Mouse (Mus musculus) adipocyte (in vitro differentiated cells): Measurements from ENCODE around the gene Sap25.
A peak's percentile ranks its signal among the peaks of the same experiment; 100 is the strongest.

ENCODE experiments used
- DNase-seq: peaks from one replicate; pipeline ENCODE4 v3.0.0-alpha.2; 2016; ENCODE audit warnings: low spot score

Sap25 gene

DNA sequence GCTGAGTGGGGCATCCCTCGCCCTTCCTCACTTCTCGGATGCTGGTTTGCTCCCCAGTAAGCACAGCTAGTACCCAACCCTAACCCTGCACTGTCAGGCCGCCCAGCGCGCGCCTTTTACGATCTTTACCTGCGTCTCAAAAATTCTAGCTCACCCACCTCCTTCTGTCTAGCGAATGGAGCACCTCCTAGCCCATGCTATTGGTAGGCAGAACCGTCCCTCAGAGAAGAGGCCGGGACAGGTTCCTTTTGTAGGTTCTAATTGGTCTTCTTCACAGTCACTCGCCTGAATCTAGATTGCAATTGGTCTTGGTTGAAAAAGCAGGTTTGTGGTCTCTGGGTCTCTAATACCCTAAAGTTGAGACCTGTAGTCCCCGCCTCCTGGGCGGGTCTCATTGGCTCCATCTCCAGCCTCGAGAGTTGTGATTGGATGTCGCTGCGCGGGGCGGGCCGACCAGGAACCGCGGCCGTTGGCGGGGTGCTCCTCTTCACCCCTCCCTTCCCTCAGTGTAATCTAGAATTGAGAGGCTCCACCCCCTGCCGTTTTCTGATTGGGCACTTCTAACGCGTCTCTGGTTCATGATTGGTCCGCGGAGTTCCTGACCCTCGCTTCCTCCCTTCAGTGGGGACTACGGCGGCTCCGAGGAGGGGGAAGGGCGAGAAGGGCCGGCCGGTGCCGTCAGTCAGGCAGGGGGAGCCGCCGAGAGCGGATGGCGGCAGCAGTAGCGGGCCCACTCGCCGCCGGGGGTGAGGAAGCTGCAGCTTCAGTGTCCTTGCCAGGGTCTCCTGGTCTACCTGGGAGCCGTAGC lies 12.4 kb upstream of the Sap25 start, which contains the start of the genes Fbxo24, Lrch4 and Gm20605:
Fbxo24 (minus strand) TSS at position 505 of the 808 bp plus-strand sequence.
Lrch4 (plus strand) TSS at position 624 of the 808 bp plus-strand sequence.
Gm20605 (plus strand) TSS at position 678 of the 808 bp plus-strand sequence.
- peak; percentile 100 for DNase-seq

GRCm38 (mm10) chr5:137629306-137629721 lies 11.8 kb upstream of the Sap25 start:
- no peak for DNase-seq

GRCm38 (mm10) chr5:137629906-137630545 lies 11.1 kb upstream of the Sap25 start:
- no peak for DNase-seq

- peak; percentile 28 for DNase-seq
Measured at GRCm38 (mm10) chr5:137630602-137631001, 10.5 kb upstream of the Sap25 start.

DNA sequence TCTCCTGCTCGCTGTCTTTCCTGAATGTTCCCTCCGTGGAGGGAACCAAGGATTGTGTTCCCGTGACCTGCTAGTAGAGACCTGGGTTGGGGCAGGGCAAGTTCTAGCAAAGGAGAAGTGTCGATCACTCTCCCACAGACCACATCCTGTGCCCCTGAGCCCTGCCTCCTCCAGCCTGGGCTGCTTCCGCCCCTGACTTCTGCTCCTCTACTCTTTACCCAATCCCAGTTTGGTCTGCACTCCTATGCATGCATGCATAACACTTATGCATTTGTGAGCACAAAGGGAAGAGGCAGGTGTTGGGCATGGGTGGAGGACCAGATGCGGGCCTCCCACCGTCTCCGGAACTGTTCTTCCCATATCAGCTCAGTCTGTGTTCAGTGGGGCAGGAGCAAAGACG lies 10.0 kb upstream of the Sap25 start:
- no peak for DNase-seq

- no peak for DNase-seq
Measured at GRCm38 (mm10) chr5:137631591-137631990, 9.5 kb upstream of the Sap25 start.

DNA sequence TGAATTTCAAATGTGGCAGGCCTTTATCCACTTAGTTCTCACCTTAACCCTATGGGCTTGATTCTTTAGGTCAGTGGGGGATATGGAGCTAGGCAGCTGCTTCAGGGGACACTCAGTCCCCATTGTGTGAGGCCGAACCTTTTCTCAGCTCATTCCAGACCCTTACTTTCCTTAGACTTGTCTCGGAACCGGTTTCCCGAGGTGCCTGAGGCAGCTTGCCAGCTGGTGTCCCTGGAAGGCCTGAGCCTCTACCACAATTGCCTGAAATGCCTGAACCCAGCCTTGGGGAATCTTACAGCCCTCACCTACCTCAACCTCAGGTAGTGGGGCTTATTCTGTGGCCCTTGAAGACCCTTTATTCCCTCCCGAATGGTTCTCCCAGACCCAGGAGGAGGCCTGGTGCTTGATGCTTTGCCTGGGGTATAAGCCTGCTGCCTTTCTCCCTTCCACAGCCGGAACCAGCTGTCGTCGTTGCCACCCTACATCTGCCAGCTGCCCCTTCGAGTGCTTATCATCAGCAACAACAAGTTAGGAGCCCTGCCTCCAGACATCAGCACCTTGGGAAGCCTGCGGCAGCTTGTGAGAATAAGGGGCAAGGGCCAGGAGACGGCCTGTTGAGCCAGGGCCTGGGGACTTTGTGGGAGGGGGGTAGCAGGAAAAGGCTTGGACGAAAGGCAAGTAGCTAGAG lies 7.6 kb upstream of the Sap25 start:
- no peak for DNase-seq

DNA sequence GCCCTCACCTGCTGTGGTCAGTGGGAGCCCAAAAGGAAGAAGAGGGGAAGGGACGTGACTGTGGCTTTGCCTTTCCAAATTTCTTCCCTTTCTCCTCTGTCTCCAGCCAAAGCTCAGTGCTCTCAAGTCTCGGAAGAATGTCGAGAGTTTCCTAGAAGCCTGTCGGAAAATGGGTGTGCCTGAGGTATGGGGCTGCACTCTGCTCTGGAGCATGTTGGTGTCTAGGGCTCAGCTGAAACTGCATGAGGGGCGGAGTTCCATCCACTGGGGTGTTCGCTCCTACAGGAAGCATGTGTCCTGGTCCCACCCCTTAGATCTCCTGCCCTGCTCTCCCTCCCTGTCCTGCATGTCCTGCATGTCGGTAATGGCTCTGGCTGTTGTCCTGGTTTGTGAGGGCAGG lies 1.7 kb upstream of the Sap25 start:
- DNase-seq, result no peak

DNA sequence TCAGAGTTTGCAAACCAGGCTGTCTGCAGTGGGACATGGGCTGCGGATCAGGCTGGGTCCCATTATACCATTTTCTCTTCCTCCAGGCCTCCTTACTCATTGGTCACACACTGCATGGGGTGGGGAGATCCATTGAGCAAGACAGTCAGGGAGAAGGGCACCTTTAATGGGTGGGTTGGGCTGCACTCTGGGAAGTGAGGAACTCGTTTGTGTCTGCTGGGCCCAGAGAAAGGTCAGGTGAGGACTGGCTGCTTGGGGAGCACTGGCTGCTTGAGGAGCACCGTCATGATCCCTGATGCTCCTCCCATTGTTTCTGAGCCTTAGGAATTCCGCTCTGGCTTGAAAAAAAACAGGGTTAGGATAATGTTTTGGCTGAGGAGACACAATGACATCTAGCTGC lies 1.8 kb downstream of the Sap25 start:
- no peak for DNase-seq

- no peak for DNase-seq
Measured at GRCm38 (mm10) chr5:137644484-137644883, 3.4 kb downstream of the Sap25 start.

GRCm38 (mm10) chr5:137645091-137645651 lies 4.0 kb downstream of the Sap25 start:
- DNase-seq, result no peak

DNA sequence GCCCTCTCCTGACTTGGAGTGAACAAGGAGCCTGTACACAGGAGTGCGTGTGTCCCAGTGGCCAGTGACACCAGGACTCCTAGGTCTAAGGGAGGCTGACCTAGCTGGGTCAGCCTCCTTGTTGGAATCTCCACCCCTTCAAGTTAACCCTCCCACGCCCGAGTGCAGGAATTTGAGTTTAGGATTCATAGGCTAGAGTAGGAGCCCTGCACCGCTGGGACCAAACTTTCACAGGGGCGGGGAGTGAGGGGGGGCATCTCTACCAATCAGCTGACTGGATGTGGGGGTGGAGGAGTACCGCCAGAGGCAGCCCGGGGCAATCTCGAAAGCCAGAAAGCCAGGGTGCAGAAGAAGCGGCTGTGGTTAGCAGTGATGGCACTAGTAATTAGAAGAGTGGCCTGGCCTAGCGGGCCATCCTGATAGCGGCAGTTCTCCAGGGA lies 4.5 kb downstream of the Sap25 start, which contains the start of gene Irs3:
Irs3 (minus strand) TSS at position 63 of the 440 bp plus-strand sequence.
- no peak for DNase-seq

GRCm38 (mm10) chr5:137647827-137648601 lies 6.9 kb downstream of the Sap25 start:
- no peak for DNase-seq

DNA sequence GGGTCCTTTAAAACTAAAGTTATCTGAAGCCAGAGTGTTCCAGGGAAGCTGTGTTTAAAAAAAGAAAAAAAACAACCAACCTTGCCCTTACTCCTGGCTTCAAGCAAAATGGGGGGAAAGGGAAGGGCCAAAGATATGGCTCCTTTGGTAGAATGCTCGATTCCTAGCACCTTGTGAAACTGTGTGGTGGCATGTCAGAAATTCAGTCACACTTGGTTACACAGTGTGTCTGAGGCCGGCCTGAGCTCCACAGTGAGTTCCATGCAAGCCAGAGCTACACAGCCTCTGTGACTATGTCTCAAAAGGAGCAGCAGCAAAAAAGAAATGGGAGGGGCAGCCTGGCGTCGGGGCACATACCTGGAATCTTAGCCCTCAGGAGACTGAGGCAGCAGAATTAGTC lies 8.1 kb downstream of the Sap25 start:
- peak; percentile 58 for DNase-seq

DNA sequence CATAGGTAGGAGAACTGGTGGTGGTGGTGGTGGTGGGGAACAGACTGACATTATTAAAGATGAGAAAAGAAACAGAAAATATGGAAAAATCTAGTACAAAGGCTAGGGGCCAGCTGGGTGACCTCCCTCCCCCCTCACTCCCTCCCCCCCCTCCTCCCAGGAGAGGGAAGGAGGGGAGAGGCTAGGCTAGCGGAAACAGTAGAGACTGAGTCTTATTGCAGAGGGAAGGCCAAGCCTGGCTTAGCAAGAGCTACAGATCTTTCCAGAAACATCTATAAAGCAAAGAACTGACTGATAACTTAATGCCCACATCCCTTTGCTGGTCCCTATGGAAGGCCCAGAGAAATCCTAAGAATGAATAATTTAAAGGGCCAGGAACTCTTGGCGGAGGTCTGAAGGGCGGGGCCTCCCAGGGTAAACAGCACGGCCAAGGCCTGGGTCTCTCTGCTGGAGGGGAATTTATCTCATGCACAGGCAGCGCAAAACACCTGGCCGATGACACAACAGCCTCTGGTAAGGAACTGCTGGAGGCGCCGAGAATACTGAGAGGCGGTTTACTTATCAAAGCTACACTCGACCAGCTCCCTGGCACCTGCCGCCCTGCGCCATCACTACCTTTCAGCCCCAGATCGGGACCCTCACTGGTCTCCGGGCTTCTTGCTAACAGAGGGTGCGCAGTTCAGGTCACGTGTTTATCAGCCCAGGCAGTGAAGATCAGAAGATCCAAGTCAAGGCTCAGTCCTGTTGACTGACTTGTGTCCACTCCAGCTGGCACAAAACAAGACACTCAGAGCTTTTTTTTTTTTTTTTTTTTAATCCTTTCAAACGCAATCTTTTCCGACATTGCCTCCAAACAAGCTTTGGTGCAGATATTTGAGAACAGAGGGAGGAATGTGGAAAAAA lies 8.8 kb downstream of the Sap25 start:
- DNase-seq, result peak; percentile 77

DNA sequence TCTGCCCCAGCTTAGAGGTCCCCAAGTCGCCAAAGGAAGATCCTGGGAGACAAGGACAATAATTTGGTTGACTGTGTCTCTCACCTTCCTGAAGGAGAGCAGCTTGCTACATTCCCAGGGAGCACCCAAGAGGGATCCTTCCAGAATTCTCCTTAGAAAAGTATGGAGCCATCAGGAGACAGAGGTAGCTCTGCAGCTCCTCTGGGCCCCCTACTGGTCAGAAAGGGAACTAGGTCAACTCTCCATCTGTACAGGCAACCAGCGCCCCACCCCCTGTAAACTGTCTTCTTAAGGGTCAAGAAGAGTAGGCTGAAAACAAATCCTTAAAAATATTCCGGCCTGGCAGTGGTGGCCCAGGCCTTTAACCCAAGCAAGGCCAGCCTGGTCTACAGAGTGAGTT lies 11.3 kb downstream of the Sap25 start:
- peak; percentile 93 for DNase-seq

DNA sequence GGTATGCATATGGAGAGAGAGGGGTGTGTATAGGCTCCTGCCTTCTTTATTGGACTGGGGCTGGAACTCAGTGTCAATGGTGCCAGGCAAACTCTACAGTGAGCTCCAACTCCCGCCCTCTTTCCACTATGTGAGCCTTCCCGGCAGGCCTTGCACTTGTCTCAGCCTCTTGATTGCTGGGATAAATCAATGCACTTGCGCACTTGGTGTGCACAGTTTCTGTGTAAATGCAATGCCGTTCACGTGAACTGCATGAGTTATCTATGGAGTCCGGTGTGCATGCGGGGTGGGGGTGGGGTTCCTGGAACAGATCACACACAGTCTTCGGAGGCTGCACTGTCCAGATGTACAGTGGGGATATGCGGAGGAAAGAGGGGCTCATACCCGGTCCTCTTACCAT lies 12.2 kb downstream of the Sap25 start:
- DNase-seq, result no peak

GRCm38 (mm10) chr5:137654746-137655145 lies 13.6 kb downstream of the Sap25 start:
- DNase-seq, result no peak

- peak; percentile 97 for DNase-seq
Measured at GRCm38 (mm10) chr5:137656977-137657376, 15.8 kb downstream of the Sap25 start.

DNA sequence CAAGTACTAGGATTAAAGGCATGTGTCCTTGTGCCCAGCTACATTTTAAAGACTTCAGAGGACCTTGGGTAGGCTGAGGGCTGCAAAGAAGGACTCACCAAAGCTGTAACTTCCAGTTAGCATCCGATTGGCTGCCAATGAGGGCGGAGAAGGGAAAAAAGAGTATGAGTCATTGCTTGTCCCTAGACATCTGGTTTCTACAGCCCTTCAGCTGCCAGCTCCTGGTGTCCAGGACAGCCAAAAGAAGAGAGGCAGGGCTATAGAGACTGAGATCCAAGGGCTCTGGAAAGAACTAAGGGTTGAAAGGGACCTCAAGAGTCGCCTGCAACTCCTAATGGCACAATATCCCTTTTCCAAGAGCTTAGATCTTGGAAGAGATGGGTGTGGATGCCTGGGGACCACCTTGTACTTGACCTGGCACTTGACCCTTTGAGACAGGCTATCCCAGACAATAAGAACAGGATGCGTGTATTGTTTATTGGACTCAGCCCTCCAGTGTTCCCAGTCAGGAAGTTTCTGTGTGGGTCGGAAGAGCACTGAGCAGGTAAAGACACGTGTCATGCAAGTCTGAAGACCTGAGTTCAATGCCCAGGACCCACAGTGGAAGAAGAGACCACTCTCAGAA lies 19.0 kb downstream of the Sap25 start:
- DNase-seq, result peak; percentile 95
